Mouse (Mus musculus) embryonic facial prominence, embryonic 11.5 days (tissue): Measurements from ENCODE around the gene Spred2. TPM values are rescaled to one million over a fixed set of nuclear protein-coding genes. Genes with fewer than 3 reads are reported as not detected.

ENCODE experiments used
- ATAC-seq: fragments of 200-750 bp; cut with Nextera tagmentation; replicated peaks from 2 replicates; pipeline ENCODE4 v1.8.0; 2017; ENCODE audit warnings: low read depth; ENCODE audit not compliant: insufficient number of reproducible peaks, low FRiP score, low TSS enrichment
- DNase-seq: peaks from one replicate; pipeline ENCODE4 v3.0.0-alpha.2; 2015; ENCODE audit warnings: low spot score
- H3K27ac ChIP-seq: fragments of 300-500 bp; sonication (generic); replicated peaks from 2 replicates; pipeline ENCODE4 v1.5.1; 2014; ENCODE audit warnings: mild to moderate bottlenecking, low read depth, low read length, control low read depth
- H3K27me3 ChIP-seq: fragments of 300-500 bp; sonication (generic); 2 replicates; pipeline ENCODE4 v1.6.1; 2014; ENCODE audit warnings: mild to moderate bottlenecking, low read length, moderate library complexity, mixed read lengths; ENCODE audit not compliant: control insufficient read depth, insufficient read depth
- H3K36me3 ChIP-seq: fragments of 300-500 bp; sonication (generic); replicated peaks from 2 replicates; pipeline ENCODE4 v1.6.1; 2014; ENCODE audit warnings: low read depth, mild to moderate bottlenecking, low read length, moderate library complexity, mixed read lengths; ENCODE audit not compliant: control insufficient read depth, insufficient read depth
- H3K4me1 ChIP-seq: fragments of 300-500 bp; sonication (generic); 2 replicates; pipeline ENCODE4 v1.6.1; 2014; ENCODE audit warnings: low read length, mixed read lengths; ENCODE audit not compliant: control insufficient read depth, insufficient read depth
- H3K4me2 ChIP-seq: fragments of 300-500 bp; sonication (generic); 2 replicates; pipeline ENCODE4 v1.6.1; 2014; ENCODE audit warnings: low read depth, mild to moderate bottlenecking, control low read depth, low read length, moderate library complexity
- H3K4me3 ChIP-seq: fragments of 300-500 bp; sonication (generic); 2 replicates; pipeline ENCODE4 v1.5.1; 2014; ENCODE audit warnings: low read depth, low read length, control low read depth
- H3K9ac ChIP-seq: fragments of 300-500 bp; sonication (generic); replicated peaks from 2 replicates; pipeline ENCODE4 v1.6.1; 2014; ENCODE audit warnings: mild to moderate bottlenecking, control low read depth, low read length
- H3K9me3 ChIP-seq: fragments of 300-500 bp; sonication (generic); replicated peaks from 2 replicates; pipeline ENCODE4 v1.6.1; 2016; ENCODE audit warnings: mild to moderate bottlenecking, low read length, inconsistent platforms, mixed read lengths; ENCODE audit not compliant: control insufficient read depth
- whole genome bisulfite sequencing: fragments of 180-500 bp; shearing (Covaris S2); extraction: QIAGEN DNeasy Blood & Tissue Kit; methylation state at CpG from one replicate; pipeline ENCODE4 v1.1.7; 2014; 5-methylcytosine and 5-hydroxymethylcytosine counted together
- polyA plus RNA-seq: library from polyadenylated mRNA; unstranded; fragments of >200 nt; fragmentation: Nextera tagmentation; extraction: Ambion mirVana; gene quantifications from 2 replicates; pipeline ENCODE4 v1.2.1, GENCODE M21; 2014

Gene Spred2
- polyA plus RNA-seq, 1 experiment from 2014 or later, result 6.4 TPM

GRCm38 (mm10) chr11:19926843-19927120 lies 2.6 kb downstream of the Spred2 start:
- Histone ChIP-seq H3K4me2 (no peak overlapping the region; the same call in 1 of the 2 replicates), H3K27ac (no peak overlapping the region)

GRCm38 (mm10) chr11:19928633-19929032 lies 4.5 kb downstream of the Spred2 start:
- no peak overlapping the region for H3K9ac ChIP-seq
- no peak for ATAC-seq
- H3K27ac ChIP-seq, result no peak overlapping the region
- H3K36me3 ChIP-seq, result no peaks in the 10 kb centered on the region
- 83% methylated on average over 4 of the region's 4 CpGs for WGBS
- DNase-seq, result no peak
- no peaks in the 10 kb centered on the region for H3K27me3 ChIP-seq
- H3K4me1 ChIP-seq, result no peaks in the 10 kb centered on the region; the same call in 1 of the 2 replicates
- no peak overlapping the region for H3K4me2 ChIP-seq
- H3K9me3 ChIP-seq, result no peaks in the 10 kb centered on the region
- no peak overlapping the region for H3K4me3 ChIP-seq

More at GRCm38 (mm10) chr11:19926843-19927120, 2.6 kb downstream of the Spred2 start:
- Histone ChIP-seq H3K4me3 (no peak overlapping the region), H3K36me3 (no peaks in the 10 kb centered on the region), H3K4me1 (no peaks in the 10 kb centered on the region; the same call in 1 of the 2 replicates), H3K9ac (no peak overlapping the region), H3K27me3 (no peaks in the 10 kb centered on the region), H3K9me3 (no peaks in the 10 kb centered on the region)
- DNase-seq (no peak), ATAC-seq (no peak)
- WGBS, result 69% methylated on average over 2 of the region's 2 CpGs

DNA sequence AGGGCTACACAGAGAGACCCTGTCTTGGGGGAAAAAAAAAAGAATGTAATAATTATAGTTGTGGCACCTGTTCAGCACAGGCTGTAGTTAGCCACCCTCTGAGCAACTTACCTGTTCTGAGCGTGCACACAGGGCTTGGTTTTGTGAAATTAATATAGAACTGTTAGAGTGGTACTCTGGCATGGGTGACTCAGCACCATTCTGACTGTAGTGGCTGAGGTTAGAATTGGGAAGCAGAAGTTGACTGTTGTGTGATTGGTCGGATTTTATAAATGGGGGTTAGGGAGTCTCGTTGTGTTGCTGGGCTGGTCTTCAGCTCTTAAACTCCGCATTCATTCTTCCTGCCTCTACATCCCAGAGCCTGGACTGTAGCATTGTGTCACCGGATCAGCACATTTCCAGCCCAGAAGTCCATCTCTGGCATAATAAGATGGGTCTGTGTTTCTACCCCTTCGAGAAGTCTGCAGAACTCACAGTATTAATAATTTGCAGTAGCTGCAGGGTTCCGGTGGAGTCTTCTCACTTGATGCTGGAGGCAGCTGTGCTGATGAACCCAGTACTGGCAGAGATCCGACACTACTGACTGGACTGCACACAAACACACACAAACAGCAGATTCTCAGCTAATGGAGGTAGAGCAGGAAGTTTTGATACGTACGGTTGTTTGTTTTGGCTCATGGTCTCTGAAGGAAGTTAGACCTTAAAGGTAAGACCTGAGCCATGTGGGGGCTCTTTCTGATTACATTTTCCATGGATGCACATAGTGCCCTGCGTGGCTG lies 5.1 kb downstream of the Spred2 start:
- no peak overlapping the region for H3K4me3 ChIP-seq
- no peak overlapping the region for H3K9ac ChIP-seq
- WGBS, result 73% methylated on average over 11 of the region's 11 CpGs
- H3K4me2 ChIP-seq, result no peak overlapping the region
- H3K27ac ChIP-seq, result no peak overlapping the region
- no peaks in the 10 kb centered on the region for H3K36me3 ChIP-seq
- H3K4me1 ChIP-seq, result no peaks in the 10 kb centered on the region; the same call in 1 of the 2 replicates
- ATAC-seq (no peak), DNase-seq (no peak)
- no peaks in the 10 kb centered on the region for H3K9me3 ChIP-seq
- H3K27me3 ChIP-seq, result no peaks in the 10 kb centered on the region

DNA sequence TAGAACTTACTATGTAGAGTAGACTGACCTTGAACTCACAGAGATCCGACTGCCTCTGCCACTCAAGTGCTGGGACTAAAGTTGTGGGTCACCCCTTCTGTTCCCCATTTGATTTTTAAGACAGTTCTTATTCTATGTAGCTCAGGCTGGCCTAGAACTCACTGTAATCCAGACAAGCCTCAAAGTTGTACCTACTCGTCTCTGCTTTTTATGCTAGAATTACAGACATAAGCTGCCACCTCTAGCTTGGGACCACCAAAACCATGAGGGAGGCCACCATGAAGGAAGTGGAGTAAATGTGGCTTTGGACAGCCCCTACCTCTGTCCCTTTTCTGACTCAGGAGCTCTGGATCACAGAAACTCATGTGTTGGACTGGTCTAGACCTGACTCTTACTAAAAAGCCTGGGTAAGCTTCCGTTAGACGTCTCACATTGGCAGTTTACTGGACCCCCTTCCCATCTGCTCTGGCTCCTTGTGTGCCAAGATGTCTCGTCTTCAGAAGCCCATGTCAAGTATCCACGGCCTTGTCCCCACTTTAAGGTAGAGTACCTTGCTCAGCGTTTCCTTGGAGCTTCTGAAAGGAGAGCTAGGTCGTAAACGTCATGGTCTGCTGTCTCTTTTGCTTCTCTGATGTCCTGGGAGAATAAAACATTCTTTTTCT lies 7.5 kb downstream of the Spred2 start:
- H3K4me2 ChIP-seq, result no peak overlapping the region
- WGBS, result 93% methylated on average over 9 of the region's 9 CpGs
- H3K27ac ChIP-seq, result no peak overlapping the region
- H3K9ac ChIP-seq, result no peak overlapping the region
- no peak overlapping the region for H3K4me3 ChIP-seq
- no peaks in the 10 kb centered on the region for H3K36me3 ChIP-seq
- no peak for ATAC-seq
- DNase-seq, result no peak
- H3K4me1 ChIP-seq, result no peaks in the 10 kb centered on the region; the same call in 1 of the 2 replicates
- H3K9me3 ChIP-seq, result no peaks in the 10 kb centered on the region
- H3K27me3 ChIP-seq, result no peaks in the 10 kb centered on the region

DNA sequence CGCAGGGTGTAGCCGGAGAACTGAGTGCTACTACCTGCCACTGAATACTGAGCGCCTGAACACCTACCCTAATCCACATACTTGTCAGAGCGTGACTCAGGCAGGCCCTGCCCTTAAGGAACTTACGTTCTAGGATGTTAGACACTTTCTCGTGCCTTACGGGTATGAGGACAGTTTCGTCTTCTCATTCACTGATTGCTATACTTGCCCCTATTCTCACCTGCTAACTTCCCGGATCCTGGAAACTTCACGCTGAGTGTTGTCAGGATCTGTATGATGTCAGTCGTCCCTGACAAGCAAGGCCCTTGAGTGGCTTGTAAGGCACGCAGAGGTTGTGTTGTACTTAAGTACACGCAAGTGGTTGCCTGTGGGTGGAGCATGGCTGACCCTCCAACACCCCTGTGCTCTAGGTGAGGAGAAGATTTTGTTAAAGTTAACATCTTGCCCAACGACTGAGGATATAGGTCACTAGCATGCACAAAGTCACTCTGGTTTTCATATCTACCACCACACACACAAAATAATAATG lies 8.9 kb downstream of the Spred2 start:
- Histone ChIP-seq H3K9me3 (no peaks in the 10 kb centered on the region), H3K27me3 (no peaks in the 10 kb centered on the region), H3K4me3 (no peak overlapping the region), H3K9ac (no peak overlapping the region), H3K4me2 (no peak overlapping the region), H3K27ac (no peak overlapping the region), H3K4me1 (no peaks in the 10 kb centered on the region; the same call in 1 of the 2 replicates), H3K36me3 (no peaks in the 10 kb centered on the region)
- DNase-seq (no peak), ATAC-seq (no peak)
- 89% methylated on average over 14 of the region's 14 CpGs for WGBS

GRCm38 (mm10) chr11:19935524-19936354 lies 11.6 kb downstream of the Spred2 start:
- Histone ChIP-seq H3K9ac (no peak overlapping the region), H3K36me3 (no peaks in the 10 kb centered on the region), H3K4me1 (no peaks in the 10 kb centered on the region), H3K27ac (no peak overlapping the region), H3K4me3 (no peak overlapping the region), H3K27me3 (no peaks in the 10 kb centered on the region), H3K9me3 (no peaks in the 10 kb centered on the region), H3K4me2 (no peak overlapping the region)
- no peak for ATAC-seq
- DNase-seq, result no peak
- 43% methylated on average over 7 of the region's 7 CpGs for WGBS

DNA sequence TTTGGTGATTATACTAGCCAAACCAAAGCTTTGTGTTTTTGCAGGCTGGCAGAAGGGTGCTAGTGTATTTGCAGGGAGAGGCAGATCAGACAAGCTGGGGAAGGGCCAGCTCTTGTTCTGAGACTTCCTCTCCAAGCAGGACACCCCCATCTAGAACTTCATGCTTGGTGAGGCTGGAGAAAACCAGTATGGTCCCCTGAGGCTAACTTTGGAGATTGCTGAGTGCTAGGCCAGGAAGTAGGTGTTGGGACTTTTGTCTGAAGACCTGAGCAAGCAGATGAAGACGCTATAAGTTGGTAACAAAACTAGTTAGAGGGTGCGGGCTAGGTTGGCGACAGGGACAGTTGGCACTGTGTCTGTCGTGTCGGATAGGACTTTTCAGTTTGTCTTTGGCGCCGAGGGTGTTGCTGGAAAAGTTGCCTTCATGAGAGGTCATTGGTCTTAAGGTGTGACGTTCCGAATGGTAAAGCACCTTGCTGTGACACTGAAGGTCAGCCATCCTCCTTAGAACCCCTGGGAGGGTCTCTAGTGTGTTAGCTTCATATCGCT lies 14.4 kb downstream of the Spred2 start:
- no peak for DNase-seq
- Histone ChIP-seq H3K4me2 (no peak overlapping the region), H3K27ac (no peak overlapping the region), H3K4me1 (no peaks in the 10 kb centered on the region), H3K4me3 (no peak overlapping the region), H3K36me3 (no peaks in the 10 kb centered on the region), H3K9me3 (no peaks in the 10 kb centered on the region), H3K9ac (no peak overlapping the region), H3K27me3 (no peaks in the 10 kb centered on the region)
- no peak for ATAC-seq
- 92% methylated on average over 10 of the region's 10 CpGs for WGBS
